Mouse (Mus musculus) intestine, embryonic 14.5 days (tissue): ENCODE measurements around the gene Tmem117. TPM values are rescaled to one million over a fixed set of nuclear protein-coding genes. Genes with fewer than 3 reads are reported as not detected.

Source experiments
- ATAC-seq: fragments of 200-750 bp; cut with Nextera tagmentation; replicated peaks from 2 replicates; pipeline ENCODE4 v1.8.0; 2017; ENCODE audit warnings: low read depth, moderate number of reproducible peaks, moderate TSS enrichment, moderate library complexity; ENCODE audit not compliant: low FRiP score, low TSS enrichment
- DNase-seq: peaks from one replicate; pipeline ENCODE4 v3.0.0-alpha.2; 2018; ENCODE audit warnings: low spot score
- H3K27ac ChIP-seq: fragments of 300-500 bp; sonication (generic); 2 replicates; pipeline ENCODE4 v1.5.1; 2014; ENCODE audit warnings: low read depth, mild to moderate bottlenecking, control low read depth
- H3K27me3 ChIP-seq: fragments of 300-500 bp; sonication (generic); replicated peaks from 2 replicates; pipeline ENCODE4 v1.6.1; 2014; ENCODE audit warnings: low read length, control low read depth; ENCODE audit not compliant: control insufficient read depth, insufficient read depth
- H3K36me3 ChIP-seq: fragments of 300-500 bp; sonication (generic); 2 replicates; pipeline ENCODE4 v1.6.1; 2014; ENCODE audit warnings: low read length, control low read depth; ENCODE audit not compliant: control insufficient read depth, insufficient read depth
- H3K4me1 ChIP-seq: fragments of 300-500 bp; sonication (generic); replicated peaks from 2 replicates; pipeline ENCODE4 v1.6.1; 2014; ENCODE audit warnings: low read length, control low read depth, mixed read lengths; ENCODE audit not compliant: control insufficient read depth, insufficient read depth
- H3K4me2 ChIP-seq: fragments of 300-500 bp; sonication (generic); 2 replicates; pipeline ENCODE4 v1.6.1; 2014; ENCODE audit warnings: low read length
- H3K4me3 ChIP-seq: fragments of 300-500 bp; sonication (generic); 2 replicates; pipeline ENCODE4 v1.5.1; 2014; ENCODE audit warnings: low read depth, low read length, control low read depth, mixed read lengths
- H3K9ac ChIP-seq: fragments of 300-500 bp; sonication (generic); 2 replicates; pipeline ENCODE4 v1.6.1; 2014; ENCODE audit warnings: mild to moderate bottlenecking, low read length
- H3K9me3 ChIP-seq: fragments of 300-500 bp; sonication (generic); 2 replicates; pipeline ENCODE4 v1.6.1; 2016; ENCODE audit warnings: low read length, control low read depth; ENCODE audit not compliant: control insufficient read depth
- WGBS: fragments of 180-500 bp; shearing (Covaris S2); extraction: QIAGEN DNeasy Blood & Tissue Kit; methylation state at CpG from one replicate; pipeline ENCODE4 v1.1.7; 2014; 5-methylcytosine and 5-hydroxymethylcytosine counted together
- polyA plus RNA-seq: library from polyadenylated mRNA; unstranded; fragments of >200 nt; fragmentation: Nextera tagmentation; extraction: Ambion mirVana; gene quantifications from 2 replicates; pipeline ENCODE4 v1.2.1, GENCODE M21; 2014

Tmem117 gene
- polyA plus RNA-seq, 1 experiment from 2014 or later = 3.1 TPM

DNA sequence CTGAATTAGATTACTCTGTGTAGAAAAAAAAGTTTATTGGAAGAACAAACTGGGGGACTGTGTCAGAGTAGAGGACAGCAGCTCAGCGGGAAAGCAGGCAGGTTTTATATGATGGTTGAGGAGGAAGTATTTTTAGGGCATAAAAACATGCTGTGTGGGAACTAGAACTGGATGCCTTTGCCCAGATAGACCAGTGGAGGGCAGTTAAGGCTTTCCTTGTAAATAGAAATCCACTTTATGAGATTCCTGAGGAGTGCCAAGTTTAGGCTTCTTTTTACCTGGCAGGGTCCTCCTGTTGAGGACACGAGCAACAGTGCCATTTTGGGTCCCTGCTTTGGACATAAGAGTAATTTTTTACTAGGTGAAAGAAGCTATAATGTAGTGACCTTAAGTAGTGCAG lies 218.5 kb downstream of the Tmem117 start:
- Histone ChIP-seq H3K36me3 (no peaks in the 10 kb centered on the region), H3K4me2 (no peak overlapping the region), H3K9me3 (no peaks in the 10 kb centered on the region), H3K27me3 (no peaks in the 10 kb centered on the region), H3K9ac (no peak overlapping the region), H3K4me1 (no peaks in the 10 kb centered on the region), H3K27ac (no peak overlapping the region), H3K4me3 (no peak overlapping the region)
- DNase-seq = no peak
- WGBS = 78% methylated on average over 2 of the region's 2 CpGs
- ATAC-seq = no peak

DNA sequence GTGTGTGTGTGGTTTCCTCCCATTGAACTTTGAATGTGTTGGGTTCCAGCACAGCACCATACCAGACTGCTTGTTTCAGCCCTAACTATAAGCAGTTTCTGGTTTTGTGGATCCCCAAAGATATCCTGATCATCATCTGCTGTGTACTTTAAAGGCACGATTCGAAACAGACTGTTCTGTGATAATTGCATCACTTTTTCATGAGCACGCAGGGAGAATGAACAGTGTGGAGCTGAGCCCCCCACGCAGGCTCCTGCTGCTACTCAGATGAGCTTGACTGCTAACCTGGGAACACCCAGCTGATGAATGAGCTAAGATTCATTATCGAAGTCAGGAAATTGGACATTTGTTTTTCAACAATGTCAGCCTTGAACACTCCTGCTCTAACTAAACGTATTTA lies 230.6 kb downstream of the Tmem117 start:
- no peak overlapping the region for H3K27ac ChIP-seq
- no peaks in the 10 kb centered on the region for H3K4me1 ChIP-seq
- no peaks in the 10 kb centered on the region for H3K36me3 ChIP-seq
- DNase-seq = no peak
- no peak overlapping the region for H3K9ac ChIP-seq
- ATAC-seq = no peak
- no peak overlapping the region for H3K4me2 ChIP-seq
- no peak overlapping the region for H3K4me3 ChIP-seq
- no peaks in the 10 kb centered on the region for H3K9me3 ChIP-seq
- H3K27me3 ChIP-seq = no peaks in the 10 kb centered on the region
- WGBS = 67% methylated on average over 6 of the region's 6 CpGs

DNA sequence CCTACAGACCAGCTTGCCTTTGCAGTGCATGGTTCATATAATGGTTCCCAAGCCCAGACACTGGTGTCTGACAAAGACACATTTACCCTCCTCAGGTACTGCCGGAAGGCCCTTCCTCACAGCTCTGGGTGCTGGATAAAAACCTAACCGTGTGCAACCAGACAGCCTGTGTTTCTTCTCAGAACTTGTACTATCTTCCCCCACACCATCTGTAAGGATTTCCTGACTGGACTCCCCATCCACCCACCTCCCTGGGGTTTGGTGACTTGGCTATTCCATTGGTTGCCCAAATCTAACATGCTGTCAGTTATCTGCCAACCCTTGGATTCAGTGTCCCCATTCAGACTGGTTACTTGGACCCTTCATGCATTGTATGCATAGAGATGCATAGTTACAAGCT lies 232.1 kb downstream of the Tmem117 start:
- DNase-seq (no peak), ATAC-seq (no peak)
- Histone ChIP-seq H3K9me3 (no peaks in the 10 kb centered on the region), H3K27me3 (no peaks in the 10 kb centered on the region), H3K36me3 (no peaks in the 10 kb centered on the region), H3K4me1 (no peaks in the 10 kb centered on the region), H3K27ac (no peak overlapping the region), H3K4me3 (no peak overlapping the region), H3K9ac (no peak overlapping the region), H3K4me2 (no peak overlapping the region)
- 91% methylated on average over 2 of the region's 2 CpGs for WGBS

DNA sequence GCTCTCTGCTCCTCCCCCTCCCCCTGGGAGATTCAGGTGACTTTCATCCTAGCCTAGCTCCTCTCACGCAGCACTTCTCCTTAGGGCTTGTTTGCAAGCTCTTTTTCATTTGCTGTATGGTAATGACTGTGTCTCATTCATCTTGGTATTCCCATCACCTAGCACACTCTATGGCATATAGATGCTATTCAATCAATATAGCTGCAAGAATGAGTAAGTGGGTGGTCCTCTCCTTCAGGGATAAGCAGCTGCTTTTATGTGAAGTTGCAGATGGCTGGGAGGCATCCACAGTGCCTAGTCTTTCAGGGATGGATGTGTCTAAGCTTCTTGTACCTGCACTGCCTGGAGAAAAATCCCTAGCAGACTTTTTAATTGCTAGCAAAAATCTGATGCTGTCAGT lies 235.1 kb downstream of the Tmem117 start:
- H3K9ac ChIP-seq = no peak overlapping the region
- no peaks in the 10 kb centered on the region for H3K27me3 ChIP-seq
- no peaks in the 10 kb centered on the region for H3K9me3 ChIP-seq
- 36% methylated on average over 1 of the region's 1 CpGs for WGBS
- ATAC-seq (no peak), DNase-seq (no peak)
- H3K4me1 ChIP-seq = no peaks in the 10 kb centered on the region
- no peak overlapping the region for H3K27ac ChIP-seq
- H3K36me3 ChIP-seq = no peaks in the 10 kb centered on the region
- H3K4me2 ChIP-seq = no peak overlapping the region
- H3K4me3 ChIP-seq = no peak overlapping the region

DNA sequence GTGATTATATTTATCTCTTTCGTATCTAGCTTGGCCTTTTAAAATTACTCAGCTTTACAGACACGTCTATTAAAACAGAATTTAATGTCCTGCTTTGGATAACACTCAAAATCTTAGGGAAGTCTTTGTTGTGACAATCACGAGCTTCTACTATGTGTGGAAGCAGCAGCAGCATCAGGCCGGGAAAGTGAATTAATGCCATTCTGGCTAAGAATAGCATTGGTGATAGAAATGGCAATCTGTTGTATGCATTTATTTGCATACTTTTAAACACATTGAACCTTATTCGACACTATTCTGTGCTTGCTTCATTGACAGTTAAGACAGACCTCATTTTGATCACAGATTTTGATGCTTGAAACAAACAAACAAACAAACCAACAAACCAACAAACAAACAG lies 239.3 kb downstream of the Tmem117 start:
- Histone ChIP-seq H3K36me3 (no peaks in the 10 kb centered on the region), H3K9me3 (no peaks in the 10 kb centered on the region), H3K27ac (no peak overlapping the region), H3K4me2 (no peak overlapping the region), H3K27me3 (no peaks in the 10 kb centered on the region), H3K4me1 (no peaks in the 10 kb centered on the region), H3K4me3 (no peak overlapping the region), H3K9ac (no peak overlapping the region)
- DNase-seq = no peak
- 83% methylated on average over 5 of the region's 5 CpGs for WGBS
- no peak for ATAC-seq

DNA sequence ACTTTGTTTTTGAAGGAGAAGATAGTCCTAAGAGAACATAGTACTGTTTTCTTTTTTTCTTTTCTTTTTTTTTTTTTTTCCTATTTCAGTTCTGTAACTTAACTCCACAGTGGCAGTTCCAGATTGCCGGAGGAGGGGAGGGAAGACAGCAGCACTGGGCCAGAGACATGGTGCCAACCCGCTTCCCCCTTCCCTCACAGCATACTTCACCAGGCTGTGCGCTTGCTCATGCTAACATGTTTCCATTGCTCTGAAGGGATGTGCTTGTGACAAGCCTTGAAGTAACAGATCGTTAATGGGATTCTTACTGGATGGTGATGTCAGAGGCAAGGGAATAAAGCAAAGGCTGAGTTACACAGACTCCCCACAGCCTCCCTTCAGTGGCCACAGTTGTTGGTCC lies 256.0 kb downstream of the Tmem117 start:
- Histone ChIP-seq H3K9ac (no peak overlapping the region), H3K4me1 (no peaks in the 10 kb centered on the region), H3K27ac (no peak overlapping the region), H3K9me3 (no peaks in the 10 kb centered on the region), H3K4me3 (no peak overlapping the region), H3K27me3 (no peaks in the 10 kb centered on the region), H3K4me2 (no peak overlapping the region), H3K36me3 (no peaks in the 10 kb centered on the region)
- ATAC-seq (no peak), DNase-seq (no peak)
- 75% methylated on average over 4 of the region's 4 CpGs for WGBS

DNA sequence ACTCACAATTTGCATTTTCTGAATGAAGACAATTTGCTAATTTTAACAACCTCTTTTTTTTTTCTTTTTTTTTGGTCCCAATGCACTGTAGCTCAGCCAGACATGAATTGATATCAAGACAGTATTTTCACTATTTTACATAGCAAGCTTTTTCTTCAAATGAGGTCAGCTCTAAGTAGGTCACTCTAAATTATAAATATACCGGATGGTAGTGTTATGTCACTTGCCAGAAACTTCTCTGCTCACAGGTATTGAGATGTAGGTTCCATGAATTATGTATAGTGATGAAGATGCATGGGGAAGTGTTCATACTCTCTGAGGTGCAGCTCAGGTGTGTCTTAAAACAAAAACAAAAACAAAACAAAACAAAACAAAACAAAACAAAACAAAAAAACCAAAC lies 264.2 kb downstream of the Tmem117 start:
- Histone ChIP-seq H3K4me1 (no peaks in the 10 kb centered on the region), H3K4me3 (no peak overlapping the region), H3K36me3 (no peaks in the 10 kb centered on the region), H3K9ac (no peak overlapping the region), H3K27me3 (no peaks in the 10 kb centered on the region), H3K4me2 (no peak overlapping the region), H3K27ac (no peak overlapping the region), H3K9me3 (no peaks in the 10 kb centered on the region)
- WGBS = 76% methylated on average over 1 of the region's 1 CpGs
- DNase-seq (no peak), ATAC-seq (no peak)

DNA sequence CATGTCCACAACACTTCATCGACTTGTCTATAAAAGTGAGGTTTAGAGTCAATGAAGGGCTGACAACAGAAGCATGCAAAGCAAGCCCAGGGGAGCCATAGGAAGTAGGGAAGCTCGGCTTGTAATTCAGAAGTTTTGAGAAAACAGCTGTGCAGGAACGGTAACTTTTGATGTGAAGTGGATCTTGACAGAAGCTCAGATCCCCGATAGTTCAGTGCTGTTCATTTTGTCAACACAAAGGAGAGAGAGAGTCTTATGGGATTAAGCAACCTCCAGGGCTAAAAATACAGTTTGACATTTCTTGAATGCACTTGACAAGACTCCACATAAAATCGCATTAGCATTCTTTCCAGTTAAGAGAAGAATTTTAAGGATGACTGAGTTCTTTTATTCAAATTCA lies 265.1 kb downstream of the Tmem117 start:
- H3K4me3 ChIP-seq = no peak overlapping the region
- no peak overlapping the region for H3K9ac ChIP-seq
- H3K36me3 ChIP-seq = no peaks in the 10 kb centered on the region
- H3K27ac ChIP-seq = no peak overlapping the region
- ATAC-seq = no peak
- DNase-seq = no peak
- no peaks in the 10 kb centered on the region for H3K27me3 ChIP-seq
- H3K4me1 ChIP-seq = no peaks in the 10 kb centered on the region
- H3K4me2 ChIP-seq = no peak overlapping the region
- H3K9me3 ChIP-seq = no peaks in the 10 kb centered on the region
- WGBS = 63% methylated on average over 5 of the region's 5 CpGs

DNA sequence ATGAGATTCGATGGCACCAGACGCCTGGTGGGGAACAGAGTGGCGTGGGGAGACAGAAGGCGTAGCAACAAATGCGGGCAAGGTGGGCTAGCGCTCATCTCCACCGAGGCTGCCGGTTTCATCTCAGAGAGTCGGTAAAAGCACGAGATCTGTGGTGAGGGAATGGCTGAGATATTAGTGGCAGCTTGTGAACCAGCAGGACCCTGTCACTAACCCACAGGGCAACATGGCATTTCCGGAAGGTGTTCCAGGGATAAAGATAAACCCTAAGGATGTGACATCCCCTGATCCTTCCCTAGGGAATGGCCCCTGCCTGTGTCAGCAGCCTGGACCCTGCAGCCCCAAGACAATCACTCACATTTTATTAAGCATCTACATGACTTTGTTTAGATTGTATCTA lies 266.6 kb downstream of the Tmem117 start:
- Histone ChIP-seq H3K4me2 (no peak overlapping the region), H3K9ac (no peak overlapping the region), H3K4me1 (no peaks in the 10 kb centered on the region), H3K27me3 (no peaks in the 10 kb centered on the region), H3K4me3 (no peak overlapping the region), H3K36me3 (no peaks in the 10 kb centered on the region), H3K9me3 (no peaks in the 10 kb centered on the region), H3K27ac (no peak overlapping the region)
- DNase-seq (no peak), ATAC-seq (no peak)
- WGBS = 89% methylated on average over 11 of the region's 11 CpGs
